Mouse (Mus musculus): ENCODE measurements around the gene Ube2f.

- TF ChIP-seq POLR2A (IDR thresholded peaks at IDR 0.05; ENCODE audit: low read depth, low read length) (no peak), CTCF (IDR thresholded peaks at IDR 0.05; ENCODE audit: extremely low read depth, insufficient read depth, insufficient read length, insufficient replicate concordance) (no peak)
These were observed 40.3 kb upstream of the Ube2f start for GRCm38 (mm10) chr1:91209785-91210184.
